Mouse (Mus musculus): Measurements from ENCODE around the gene Fbxw21. TPM values are rescaled to one million over a fixed set of nuclear protein-coding genes. Genes with fewer than 3 reads are reported as not detected.
"Not testable (repeated sequence)": the region's sequence is repeated elsewhere in the genome, so short reads cannot be mapped to it uniquely, and the experiment has no call there.

Fbxw21 gene
- polyA plus RNA-seq (2012; rRNA removed) = not detected in 2 replicates

- no peak for DNase-seq (ENCODE audit: extremely low spot score in 1 of 2, low spot score in 1 of 2)
Measured at GRCm38 (mm10) chr9:109161941-109162340, at the start of gene Fbxw21. Gene Fbxw21, minus strand, starts transcription at chr9:109162041.

DNA sequence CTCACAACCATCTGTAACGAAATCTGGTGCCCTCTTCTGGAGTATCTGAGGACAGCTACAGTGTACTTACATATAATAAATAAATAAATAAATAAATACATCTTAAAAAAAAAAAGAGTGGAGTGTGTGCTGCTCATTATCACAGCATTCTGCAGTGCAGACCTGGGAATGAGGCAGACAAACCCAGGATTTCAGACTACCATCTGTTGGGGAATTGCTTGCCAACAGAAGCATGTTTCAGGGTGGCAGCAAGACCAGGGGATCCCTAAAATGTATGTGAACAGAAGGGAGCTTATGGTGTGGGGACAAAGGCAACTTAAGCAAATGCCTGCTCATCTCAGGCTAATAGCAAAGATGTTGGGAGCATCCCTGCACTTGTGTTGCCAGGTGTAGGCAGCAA is 39.5 kb upstream of the Fbxw21 start:
- peak in 1 of 2 experiments; percentile 3 for DNase-seq (ENCODE audit: extremely low spot score in 1 of 2, low spot score in 1 of 2)

- no peak for DNase-seq (ENCODE audit: extremely low spot score in 1 of 2, low spot score in 1 of 2)
Measured at GRCm38 (mm10) chr9:109200349-109200748, 38.5 kb upstream of the Fbxw21 start.

DNA sequence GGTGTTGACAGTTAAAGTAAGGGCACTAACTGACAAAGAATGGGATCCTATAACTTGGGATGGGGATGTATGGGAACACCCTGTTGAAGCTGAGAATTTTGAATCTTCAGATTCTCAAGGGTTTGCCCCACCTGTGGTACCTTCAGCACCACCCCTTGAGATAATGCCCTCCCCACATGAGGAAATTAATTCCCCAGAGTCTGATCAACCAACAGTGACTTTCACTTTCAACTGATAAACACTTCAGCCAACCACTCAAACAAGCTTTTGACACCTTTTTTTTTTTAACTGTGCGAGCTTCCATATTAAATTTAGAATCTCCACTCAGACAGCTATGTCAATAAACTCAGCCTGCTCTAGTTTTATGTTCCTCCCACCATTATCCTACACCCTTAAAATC is 37.5 kb upstream of the Fbxw21 start:
- DNase-seq (ENCODE audit: extremely low spot score in 1 of 2, low spot score in 1 of 2) = no peak

GRCm38 (mm10) chr9:109195875-109196274 is 34.0 kb upstream of the Fbxw21 start, which contains the start of gene Fbxw13:
Gene Fbxw13, minus strand, starts transcription at chr9:109195975.
- not testable (repeated sequence) for DNase-seq (ENCODE audit: extremely low spot score in 1 of 2, low spot score in 1 of 2)

GRCm38 (mm10) chr9:109177208-109177607 is 15.4 kb upstream of the Fbxw21 start:
- no peak for DNase-seq (ENCODE audit: extremely low spot score in 1 of 2, low spot score in 1 of 2)

DNA sequence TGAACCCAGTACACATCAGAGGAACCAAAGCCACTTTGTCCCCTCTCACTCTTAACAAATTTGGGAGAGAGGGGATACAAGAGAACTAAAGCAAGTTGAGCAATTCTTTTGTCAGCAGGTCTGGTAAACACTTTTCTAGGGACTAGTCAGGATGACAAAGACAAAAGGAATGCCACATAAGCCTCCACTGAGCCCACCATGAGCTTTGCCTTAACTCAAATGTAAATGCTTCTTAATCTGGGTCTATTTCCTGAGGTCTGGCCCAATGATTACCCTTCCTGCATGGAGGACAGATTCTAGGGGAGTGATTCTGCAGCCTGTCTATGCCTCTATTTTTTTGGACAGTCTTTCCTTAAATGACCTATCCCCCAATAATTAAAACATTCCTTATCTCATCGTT is 14.5 kb upstream of the Fbxw21 start:
- DNase-seq (ENCODE audit: extremely low spot score in 1 of 2, low spot score in 1 of 2) = no peak

DNA sequence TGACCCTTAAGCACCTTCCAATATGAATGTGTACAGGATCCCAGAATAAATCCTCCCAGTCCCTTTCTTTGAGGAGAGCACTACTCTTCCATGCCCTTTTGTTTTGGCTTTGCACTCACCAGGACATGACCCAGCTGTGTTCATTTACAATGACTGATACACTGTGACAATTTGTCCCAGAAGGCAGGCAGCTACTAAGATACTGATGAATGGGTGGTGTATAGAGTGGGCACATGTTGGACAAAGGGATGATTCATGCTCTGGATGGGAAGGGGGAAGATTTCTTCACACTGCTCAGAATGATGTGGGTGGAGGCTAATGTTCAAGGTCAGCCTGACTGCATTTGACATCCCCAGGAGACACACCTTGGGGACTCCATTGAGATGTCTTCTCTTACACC is 5.5 kb upstream of the Fbxw21 start:
- DNase-seq (ENCODE audit: extremely low spot score in 1 of 2, low spot score in 1 of 2) = no peak

GRCm38 (mm10) chr9:109140414-109140813 is 21.4 kb downstream of the Fbxw21 start:
- not testable (repeated sequence) for DNase-seq (ENCODE audit: extremely low spot score in 1 of 2, low spot score in 1 of 2)

GRCm38 (mm10) chr9:109130076-109130475 is 31.8 kb downstream of the Fbxw21 start:
- no peak for DNase-seq (ENCODE audit: extremely low spot score in 1 of 2, low spot score in 1 of 2)

DNA sequence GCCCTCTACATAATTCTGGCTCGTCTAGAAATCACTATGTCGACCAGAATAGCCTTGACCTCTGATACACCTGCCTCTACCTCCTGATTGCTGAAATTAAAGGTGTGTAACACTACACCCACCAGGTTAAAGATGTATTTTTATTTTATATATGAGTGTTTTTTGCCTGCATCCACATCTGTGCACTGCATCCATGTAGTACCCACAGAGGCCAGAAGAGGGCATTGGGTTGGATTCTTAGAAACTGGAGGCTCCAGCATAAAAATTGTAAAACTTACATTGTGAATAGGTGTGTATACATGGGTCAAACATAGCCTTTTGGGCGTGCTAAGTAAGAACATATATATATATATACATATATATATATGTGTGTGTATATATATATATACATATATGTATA is 33.6 kb downstream of the Fbxw21 start:
- DNase-seq (ENCODE audit: extremely low spot score in 1 of 2, low spot score in 1 of 2) = peak in 1 of 2 experiments; percentile 59

GRCm38 (mm10) chr9:109127076-109127475 is 34.8 kb downstream of the Fbxw21 start:
- no peak for DNase-seq (ENCODE audit: extremely low spot score in 1 of 2, low spot score in 1 of 2)

DNA sequence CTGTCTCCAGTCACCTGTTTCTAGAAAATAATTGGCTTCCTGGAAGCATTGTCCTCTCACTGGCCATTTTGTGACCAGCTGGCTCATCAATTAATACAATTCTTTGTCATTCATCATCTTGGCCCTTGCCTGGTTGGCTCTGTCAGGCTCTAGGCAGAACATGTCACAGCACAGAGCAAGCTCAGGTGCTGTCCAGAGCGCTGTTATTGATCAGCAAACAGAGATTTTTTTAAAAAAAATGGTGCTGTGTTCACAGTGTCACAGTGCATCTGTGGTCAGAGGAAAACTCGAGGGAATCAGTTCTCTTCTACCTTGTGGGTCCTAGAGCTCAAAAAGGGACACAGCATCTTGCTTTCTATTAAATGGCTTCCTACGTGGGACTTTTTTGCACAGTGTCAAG is 36.4 kb downstream of the Fbxw21 start:
- no peak for DNase-seq (ENCODE audit: extremely low spot score in 1 of 2, low spot score in 1 of 2)

- DNase-seq (ENCODE audit: extremely low spot score in 1 of 2, low spot score in 1 of 2) = no peak
Measured at GRCm38 (mm10) chr9:109125043-109125442, 36.8 kb downstream of the Fbxw21 start.

DNA sequence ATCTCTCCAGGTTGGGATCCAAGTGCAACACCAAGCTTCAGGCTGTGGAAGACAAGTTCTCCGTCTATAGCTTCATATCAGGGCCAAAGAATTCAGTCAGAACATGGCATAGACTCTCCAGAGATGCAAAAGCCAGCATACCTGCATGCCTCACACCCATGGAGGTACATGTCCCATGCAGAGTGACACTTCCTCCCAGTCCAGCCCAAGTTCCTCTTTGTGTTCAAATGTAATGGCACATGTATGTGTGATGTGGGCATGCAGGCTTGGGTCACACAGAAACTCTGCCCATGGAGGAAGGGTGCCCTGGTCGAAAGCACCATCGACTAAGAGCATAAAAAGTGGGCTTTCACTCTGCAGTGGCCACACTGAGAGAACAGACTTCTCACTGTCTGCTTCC is 37.7 kb downstream of the Fbxw21 start:
- no peak for DNase-seq (ENCODE audit: extremely low spot score in 1 of 2, low spot score in 1 of 2)

DNA sequence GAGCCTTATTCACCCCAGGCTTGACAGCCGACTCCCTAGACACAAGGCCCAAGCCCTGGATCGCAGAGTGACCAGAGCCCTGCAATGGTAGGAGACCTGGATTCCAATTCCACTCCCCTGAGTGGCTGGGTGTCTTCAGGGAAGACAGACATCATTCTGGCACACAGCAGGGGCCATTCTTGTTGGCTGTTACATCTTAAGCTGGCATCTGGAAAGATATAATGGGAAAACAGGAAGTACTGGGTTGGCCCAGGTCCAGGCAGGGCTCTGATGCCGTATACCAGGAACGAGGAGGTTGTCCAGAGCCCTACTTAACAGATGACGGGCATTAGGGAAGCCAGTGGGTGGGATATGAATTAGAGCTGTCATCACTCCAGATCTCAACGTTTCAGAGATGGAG is 38.6 kb downstream of the Fbxw21 start:
- DNase-seq (ENCODE audit: extremely low spot score in 1 of 2, low spot score in 1 of 2) = no peak

DNA sequence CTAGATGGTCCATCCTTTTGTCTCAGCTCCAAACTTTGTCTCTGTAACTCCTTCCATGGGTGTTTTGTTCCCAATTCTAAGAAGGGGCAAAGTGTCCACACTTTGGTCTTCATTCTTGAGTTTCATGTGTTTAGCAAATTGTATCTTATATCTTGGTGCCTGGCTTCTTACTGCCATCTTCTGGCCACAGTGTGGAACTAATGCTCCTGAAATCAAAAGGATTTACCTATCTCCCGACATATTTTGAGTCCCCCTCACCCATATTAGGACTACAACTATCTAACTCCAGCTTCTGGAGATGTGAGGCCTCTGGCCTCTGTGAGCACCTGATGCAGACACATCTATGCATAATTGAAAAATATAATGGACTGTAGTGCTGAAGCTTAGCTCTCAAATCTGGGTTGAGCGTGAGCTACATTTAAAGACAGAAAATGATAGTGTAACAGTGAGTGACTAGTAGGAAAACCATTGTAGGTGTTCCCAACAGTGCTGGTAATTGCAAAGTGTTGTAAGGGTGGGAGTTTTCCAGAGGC is 39.2 kb downstream of the Fbxw21 start:
- peak in 1 of 2 experiments; percentile 70 for DNase-seq (ENCODE audit: extremely low spot score in 1 of 2, low spot score in 1 of 2)

DNA sequence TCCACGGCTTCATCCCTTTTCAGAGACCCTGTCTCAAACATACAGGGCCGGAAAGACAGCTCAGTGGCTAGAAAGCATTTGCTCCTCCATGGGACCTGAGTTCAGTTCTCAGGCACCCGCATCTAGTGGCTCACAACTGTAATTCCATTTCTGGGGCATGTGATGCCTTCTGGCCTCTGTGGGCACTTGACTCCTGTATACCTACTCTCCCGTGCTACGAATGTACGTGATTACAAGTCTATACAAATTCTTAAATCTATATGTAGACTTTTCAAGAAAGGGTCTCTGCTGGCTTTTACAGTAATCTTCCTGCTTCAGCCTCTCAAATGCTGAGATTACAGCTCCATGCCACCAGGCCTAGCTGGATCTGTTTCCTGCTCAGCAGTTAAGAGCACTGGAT is 40.9 kb downstream of the Fbxw21 start:
- no peak for DNase-seq (ENCODE audit: extremely low spot score in 1 of 2, low spot score in 1 of 2)

DNA sequence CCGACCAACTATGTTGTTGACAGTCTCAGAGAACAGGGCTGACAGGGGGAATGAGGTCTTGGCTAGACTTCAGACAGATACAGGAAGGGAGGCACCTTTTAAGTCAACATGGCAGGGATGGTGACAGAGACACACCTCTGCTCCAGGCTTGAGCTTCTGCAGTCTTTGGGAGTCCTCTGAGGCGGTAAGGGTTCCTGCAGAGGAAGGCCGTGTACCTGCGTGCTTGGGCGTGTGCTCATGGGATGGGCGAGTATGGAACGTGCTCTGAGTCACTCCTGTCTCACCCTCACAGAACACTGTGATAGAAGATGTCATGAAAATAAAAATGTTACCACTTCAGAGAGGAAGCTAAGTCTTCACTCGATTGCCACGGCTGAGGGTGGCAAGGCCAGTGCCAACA is 42.3 kb downstream of the Fbxw21 start:
- no peak for DNase-seq (ENCODE audit: extremely low spot score in 1 of 2, low spot score in 1 of 2)

DNA sequence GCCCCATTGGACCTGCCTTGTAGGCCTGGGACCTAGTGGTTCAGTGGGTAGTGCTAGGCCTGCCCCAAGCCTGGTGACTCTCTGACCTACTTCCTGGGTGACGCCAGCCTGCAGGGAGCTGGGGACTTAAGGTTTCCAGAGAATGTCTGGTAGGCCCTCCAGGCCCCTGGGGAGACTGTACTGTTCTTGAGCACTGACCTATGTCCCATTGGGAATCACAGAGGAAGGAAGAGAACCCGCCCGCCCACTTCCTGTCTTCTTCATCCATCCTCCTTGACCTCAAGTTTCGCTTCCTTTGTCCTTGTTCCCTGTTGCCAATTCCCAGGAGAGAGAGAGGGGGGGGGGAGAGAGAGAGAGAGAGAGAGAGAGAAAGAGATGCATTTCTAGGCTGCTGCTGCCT is 43.7 kb downstream of the Fbxw21 start:
- DNase-seq (ENCODE audit: extremely low spot score in 1 of 2, low spot score in 1 of 2) = no peak

DNA sequence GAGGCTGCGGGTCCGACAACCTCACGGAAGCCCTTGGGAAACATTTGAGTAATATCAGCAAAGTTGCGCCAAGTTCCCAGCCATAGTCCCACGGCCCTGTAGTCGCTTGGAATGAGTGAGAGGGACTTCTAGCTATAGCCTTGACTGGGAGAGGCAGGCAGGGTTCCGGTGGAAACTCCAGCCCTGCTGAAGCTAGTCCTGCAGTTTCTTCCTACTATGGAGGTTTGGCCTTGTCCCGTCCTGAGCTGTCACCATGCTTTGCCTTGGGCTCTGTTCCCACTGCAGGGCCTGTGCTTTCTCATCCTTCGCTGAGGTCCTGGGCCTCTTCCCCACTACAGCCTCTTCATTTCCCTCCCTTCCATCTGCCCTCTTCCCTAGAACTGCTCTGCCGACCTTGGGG is 45.6 kb downstream of the Fbxw21 start:
- DNase-seq (ENCODE audit: extremely low spot score in 1 of 2, low spot score in 1 of 2) = no peak

DNA sequence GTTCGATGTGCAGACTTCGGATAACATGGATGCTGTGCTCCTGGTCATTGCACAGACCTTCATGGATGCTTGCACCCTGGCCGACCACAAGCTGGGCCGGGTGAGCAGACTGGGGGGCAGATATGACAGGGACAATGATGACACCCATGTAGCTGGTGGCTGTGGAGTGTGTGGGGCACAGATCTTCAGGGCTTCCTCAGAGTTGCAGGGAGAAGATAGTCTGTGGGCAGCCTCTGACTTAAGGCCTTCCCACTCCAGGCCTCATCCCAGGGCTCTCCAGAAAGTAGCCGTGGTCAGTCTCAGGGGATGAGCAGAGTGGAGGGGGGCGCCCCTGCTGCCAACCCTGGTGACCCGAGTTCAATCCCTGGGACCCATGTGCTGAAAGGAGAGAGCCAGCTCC is 47.0 kb downstream of the Fbxw21 start:
- no peak for DNase-seq (ENCODE audit: extremely low spot score in 1 of 2, low spot score in 1 of 2)

GRCm38 (mm10) chr9:109114276-109114675 is 47.6 kb downstream of the Fbxw21 start:
- DNase-seq (ENCODE audit: extremely low spot score in 1 of 2, low spot score in 1 of 2) = no peak

Data from frontal cortex, adult 2 months (tissue).